Mouse (Mus musculus) 416B (cell line): ENCODE data around the gene Fkbp10.

ENCODE experiments used
- DNase-seq: peaks from one replicate; pipeline ENCODE4 v3.0.0; 2011; ENCODE audit warnings: low read depth

The Fkbp10 gene

DNA sequence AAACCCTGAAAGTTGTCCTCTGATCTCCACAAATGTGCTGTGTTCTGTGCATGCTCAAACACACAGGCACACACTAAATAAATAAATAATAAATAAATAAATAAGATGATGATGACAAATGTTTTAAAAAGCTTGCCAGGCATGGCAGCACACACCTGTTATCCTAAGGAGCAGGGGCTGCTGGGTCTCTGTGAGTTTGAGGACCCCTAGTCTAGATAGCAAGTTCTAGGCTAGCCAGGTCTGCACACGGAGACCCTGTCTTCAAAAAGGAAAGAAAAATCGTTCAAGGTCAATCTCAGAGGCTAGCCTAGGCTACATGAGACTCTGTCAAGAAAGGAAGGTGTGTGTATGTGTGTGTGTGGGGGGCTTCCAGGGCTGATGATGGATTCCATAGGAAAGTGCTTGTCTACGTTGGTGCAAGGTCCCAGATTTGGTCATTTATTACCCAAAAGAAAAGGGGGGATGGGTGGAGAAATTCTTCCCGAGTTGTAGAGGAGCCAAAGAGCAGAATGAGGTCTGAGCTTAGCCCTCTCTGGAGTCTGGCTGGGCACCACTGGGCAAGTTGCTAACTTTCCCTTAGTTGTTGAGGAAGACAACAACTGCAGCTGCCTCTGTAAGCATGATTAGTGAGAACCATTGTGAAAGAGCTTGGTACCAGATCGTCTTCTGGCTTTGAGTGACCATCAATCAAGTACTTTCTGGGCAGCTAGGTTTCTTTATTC lies 21.0 kb upstream of the Fkbp10 start:
- DNase-seq: peak; percentile 31

DNA sequence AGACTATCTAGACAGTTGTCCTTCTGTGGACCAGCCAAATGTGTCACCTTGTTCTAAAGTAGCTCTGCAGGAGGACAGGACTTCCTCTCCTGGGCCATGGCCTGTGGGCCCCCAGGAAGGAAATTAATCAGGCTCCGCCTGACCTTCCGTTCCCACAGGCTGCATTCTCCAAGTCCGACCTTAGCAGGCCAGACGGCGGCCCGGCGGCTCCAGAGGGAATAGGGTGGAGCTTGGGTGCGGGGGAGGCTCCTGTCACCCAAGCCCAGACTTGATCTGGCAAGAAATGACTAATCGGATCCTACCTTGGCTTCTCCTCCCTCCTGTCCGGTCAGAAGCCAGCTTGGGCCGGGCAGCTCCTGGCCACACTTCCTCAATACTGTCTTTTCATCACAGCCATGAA lies 20.3 kb upstream of the Fkbp10 start:
- peak; percentile 77 for DNase-seq

DNA sequence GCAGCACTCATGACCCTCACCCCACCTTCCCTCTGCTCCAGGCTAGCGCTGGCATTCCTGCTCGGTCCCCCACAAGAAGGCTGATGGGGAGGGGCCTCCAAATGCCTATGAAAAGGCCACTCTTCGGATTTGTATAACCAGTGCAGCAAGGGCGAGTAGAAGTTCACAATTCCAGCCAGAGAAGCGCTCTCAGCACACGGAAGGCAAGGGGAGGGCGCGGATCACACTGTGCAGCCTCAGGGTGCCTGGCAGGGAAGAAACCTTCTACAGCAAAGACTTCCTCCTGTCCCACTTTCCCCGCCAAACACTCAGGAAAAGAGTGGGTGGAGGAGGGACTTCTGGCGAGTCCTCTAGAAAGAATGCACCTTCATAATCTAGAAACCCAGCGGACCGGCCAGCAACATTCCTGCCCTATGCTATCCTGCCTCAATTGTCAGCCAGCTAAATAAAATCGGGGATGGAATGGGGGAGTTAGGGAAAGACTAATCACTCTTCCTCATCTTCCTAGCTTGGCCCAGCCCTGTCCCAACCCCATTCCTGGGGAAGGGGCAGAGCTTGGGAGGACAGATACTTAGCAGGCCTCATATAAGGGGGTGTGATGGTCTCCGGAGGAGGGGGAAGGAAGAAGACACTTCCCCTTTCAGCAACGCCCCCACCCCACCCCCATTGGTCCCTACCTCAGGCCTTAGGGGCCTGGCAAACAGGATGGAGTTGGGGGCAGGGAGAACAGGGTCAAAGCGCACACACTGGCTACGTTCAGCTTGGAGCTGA lies 19.5 kb upstream of the Fkbp10 start:
- no peak for DNase-seq

DNA sequence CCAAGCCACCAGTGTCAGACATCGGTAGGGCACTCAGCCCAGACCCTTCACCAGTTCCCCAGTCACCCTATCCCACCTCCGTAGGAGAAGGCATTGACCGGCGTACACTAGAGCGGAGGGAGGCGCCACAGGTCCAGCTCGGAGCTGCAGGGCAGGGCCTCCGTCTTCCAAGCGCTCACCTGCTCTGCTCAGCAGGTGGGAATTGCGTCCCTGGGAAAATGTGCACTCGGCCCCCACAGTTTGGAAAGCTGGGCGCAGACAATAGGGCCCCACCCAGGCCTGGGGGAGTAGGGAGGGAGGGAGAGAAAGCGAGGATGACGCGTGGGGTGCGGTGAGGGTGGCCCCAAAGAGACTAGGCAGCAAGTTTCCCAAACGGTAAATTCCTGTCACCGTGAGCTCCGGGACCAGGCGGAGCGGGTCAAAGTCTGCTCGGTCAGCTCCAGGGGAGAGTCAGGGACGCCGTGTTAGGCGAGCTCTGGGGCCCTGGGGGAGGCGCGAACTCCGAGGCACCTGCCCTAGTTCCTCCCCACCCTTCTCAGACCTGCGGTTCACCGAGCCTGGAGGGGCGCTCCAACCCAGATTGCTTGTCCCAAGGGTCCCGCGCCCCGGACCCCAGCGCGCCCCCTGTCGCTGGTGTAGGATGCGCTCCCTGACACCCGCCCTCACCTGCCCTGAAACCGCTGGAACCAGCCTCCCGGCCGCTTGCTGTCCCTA lies 18.5 kb upstream of the Fkbp10 start:
- no peak for DNase-seq

DNA sequence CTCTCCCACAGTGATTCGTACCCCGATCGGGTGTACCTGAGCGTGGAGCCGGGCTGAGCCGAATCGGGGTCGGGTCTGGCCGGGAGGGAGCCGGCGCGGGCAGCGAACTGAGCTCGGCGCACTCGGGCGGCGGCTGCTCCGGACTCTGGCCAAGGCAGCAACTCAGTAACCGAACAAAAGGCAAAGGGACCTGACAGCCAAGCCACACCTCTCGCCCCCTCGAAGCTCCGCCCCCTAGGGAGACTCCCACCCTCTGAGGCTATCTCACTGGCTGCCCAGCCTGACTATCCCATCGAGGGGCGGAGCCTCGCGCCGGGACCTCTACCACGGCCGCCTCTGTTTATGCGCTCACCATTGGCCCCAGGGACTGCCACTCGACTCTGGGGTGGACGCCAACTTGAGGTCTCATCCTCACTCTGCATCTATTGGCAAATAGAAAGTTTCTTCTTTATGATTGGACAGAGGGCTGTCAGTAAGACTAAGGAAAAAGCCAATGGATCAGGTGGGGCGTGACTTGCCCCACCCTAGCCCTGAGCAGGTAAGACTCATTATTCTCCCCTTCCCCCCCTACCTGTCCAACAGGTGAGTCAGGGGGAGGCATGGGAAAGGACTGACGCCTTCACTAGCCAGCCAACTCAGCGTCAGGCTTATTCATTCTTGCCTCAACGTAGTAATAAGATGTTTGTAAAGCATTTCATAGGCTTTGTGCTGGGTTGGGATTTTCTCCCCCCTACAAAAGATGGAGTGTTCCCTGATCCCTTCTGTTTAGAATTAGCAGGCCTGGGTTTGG lies 17.7 kb upstream of the Fkbp10 start, which contains the start of gene Jup:
Gene Jup (minus strand): TSS at position 164 of the 790 bp plus-strand sequence.
- DNase-seq: no peak

DNA sequence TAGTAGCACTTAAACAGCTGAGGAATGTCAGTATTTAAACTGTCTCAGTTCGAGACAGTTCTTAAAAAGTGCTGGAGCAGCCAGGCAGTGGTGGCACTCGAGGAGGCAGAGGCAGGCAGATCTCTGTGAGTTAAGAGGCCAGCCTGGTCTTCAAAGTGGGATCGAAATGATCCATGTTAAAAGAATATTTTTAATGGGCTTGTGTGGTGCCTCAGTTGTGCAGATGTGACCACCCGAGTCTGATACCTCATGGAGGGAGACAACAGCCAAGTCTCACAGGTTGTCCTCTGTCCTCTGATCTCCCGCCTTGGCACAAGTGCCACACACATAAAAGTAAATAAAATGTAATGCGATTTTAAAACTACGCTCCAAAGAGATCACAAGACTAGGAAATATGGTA lies 17.0 kb upstream of the Fkbp10 start:
- no peak for DNase-seq

DNA sequence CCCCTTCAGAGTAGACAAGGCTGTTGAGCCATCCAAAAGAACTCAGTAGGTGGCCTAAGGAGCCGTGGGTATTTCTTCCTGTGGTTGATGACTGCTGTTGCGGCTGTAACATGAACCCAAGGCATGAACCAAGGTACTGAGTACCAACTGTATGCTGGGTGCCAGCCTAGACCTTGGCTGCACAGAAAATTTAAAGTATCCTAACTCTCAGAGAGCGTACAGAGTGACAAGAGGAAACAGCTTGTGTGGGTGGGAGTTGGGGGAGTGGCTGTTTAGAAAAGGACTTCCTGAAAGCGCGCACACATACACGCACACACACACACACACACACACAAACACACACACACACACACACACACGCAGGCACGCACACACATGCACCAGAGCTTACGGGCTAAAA lies 16.2 kb upstream of the Fkbp10 start:
- peak; percentile 92 for DNase-seq

DNA sequence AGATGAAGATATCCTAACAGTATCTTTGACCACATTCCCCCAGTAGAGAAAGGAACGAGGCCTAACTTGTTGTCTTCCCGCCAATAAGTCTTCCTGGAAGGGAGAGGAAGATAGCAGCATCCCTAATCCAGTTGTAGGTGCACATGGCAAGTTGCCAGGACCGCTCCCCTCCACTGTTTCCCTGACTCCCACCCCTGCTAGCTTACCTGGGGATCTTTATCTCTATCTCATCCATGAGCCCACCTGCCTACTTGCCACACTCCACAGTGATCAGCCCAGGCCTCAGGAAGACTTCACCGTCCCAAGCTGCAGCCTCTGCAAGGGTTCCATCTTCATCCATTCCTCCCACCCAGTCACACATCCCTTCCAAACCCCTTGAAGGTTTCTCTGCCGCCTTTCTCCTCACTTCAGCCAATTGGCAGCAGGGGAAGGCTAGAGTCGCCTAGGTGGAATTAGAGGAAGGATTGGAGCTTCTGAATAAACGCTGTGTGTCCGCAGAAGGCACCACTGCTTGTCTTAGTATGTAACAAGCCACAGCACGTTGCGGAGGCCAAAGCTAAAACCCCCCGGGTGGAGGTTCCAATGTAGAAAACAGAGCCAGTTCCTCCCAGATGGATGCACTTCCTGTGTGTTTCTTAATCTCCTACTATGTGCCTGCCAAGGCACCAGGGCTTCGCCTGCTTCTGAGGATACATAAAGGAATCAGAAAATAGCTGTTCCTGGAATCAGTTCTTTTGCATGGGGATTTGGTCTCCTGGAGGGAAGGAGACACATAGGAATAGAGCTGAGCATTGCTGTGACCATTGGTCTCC lies 15.6 kb upstream of the Fkbp10 start:
- DNase-seq: no peak

DNA sequence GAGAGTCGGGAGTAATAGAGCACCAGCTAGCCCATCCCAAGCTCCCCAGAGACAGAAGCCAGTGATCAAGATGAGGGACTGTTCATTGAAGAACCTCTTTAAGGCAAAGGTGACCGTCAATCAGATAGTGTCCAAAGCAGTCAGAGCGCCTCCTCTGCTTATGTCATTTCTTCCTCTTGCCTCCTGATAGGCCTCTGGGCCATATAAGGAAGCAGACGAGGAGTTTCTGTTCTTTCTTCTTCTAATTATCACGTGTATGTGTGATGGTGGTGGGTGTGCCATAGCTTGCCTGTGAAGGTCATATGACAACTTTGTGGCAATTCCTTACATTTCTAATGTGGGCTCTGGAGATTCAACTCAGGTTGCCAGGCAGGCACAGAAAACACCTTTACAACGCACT lies 14.7 kb upstream of the Fkbp10 start:
- peak; percentile 11 for DNase-seq

DNA sequence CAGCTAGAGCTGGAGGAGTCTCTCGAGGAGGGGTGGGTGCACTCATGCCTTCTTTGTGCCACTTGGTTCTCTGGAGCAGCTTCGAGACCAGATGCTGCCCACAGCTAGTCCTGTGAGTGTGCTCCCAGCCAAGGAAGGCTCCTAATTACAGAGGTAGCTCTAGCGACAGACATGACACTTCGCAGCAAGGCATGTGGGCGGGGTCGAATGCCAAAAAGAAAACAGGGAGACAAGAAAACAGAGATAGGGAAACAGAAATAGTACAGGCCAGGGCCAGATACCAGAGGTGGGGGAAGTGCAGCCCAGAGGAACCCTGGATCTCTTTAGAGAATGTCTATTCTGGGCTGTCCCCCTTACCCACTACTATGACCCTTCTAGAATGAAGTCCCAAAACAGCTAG lies 13.3 kb upstream of the Fkbp10 start:
- no peak for DNase-seq

DNA sequence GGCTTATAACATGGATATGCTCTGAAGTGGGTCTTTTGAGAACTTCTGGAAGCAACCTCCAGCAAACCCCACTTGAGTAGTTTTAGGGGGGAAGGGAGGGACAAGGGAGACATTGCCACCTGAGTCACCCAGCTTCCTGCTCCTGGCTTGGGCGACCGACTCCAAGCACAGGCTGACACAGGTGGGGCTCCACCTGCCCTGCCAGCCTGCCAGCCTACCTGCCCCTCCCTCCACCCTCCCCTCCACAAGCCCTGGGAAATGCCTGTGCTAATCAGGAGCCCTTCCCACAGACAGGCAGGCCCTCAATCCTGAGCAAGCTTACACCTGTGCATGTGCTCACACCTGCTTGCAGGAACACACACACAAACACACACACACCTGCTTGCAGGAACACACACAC lies 12.8 kb upstream of the Fkbp10 start:
- no peak for DNase-seq

DNA sequence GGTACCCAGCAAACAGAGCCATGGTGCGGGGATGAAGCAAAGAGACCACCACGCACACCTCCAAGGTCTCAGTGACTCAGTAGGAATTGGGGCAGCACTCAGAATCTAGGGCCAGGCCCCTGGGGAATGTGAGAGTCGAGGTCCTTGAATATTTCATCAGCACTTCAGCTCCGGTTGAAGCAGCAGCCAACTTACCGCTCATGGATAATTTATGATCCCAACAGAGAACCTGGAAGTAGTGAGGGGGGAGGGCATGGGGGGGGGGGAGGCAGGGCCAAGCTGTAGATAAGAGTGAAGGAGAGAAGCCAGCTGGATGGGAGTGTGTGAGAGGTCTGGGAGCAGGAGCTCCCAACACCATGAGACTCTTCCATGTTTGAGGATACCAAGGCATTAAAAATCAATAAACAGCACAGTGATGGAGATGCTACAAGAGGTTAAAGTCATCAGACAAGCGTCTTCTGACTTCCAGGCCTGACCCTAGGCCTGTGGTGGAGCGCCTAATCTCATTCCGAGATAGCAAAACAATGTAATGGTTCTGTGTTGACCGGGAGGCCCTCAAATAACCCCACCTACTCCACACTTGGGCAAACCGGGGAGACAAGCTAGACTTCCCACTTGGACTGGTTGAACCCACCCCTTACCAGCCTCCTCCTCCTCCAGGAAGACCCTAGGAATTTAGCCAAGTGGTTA lies 11.9 kb upstream of the Fkbp10 start:
- DNase-seq: no peak

DNA sequence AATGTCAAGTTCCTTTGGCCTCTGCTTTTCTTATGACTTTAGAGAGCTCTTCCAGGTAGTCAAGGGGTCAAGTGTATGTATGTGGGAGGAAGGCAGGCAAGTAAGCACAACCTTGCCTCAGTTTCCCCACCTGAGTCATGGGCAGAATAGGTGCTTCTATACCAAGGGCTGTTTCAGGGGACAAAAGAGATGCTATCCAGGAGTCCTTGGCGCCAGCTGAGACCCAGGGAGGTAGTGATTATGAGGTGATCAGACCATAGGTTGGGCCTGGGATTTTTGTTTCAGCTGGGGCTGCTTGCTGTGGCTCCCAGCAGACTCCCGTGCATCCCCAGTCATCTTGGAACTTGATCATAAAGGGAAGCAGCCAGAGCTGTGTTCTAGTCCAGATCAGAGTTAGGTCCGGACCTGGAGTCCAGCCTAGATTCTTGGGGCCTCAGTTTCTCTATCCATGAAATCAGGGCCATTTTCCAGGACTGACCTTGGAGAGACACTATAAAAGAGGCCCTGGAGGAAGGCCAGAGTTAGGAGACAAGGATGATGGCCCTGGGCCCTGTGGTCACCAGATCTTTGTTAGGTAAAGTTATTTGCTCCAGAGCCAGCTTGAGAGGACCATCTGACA lies 10.9 kb upstream of the Fkbp10 start:
- no peak for DNase-seq

DNA sequence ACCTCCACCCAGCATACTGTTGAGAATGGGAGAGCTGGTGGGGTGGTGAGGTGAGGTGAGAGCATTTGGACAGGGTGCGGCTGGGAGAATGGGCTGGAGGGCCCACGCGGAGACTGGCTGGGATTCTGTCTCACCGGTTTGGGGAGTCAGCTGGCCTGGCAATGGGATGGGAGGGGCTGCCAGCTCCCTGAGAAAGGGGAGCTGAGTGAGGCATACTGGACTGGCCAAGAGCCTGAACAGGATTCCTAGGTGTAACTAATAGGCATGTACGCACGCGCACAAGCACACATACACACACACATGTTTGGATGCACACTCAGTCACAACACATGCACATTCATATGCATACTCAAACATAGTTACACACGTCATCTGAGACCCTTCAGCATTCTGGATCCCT lies 9.2 kb upstream of the Fkbp10 start:
- no peak for DNase-seq

DNA sequence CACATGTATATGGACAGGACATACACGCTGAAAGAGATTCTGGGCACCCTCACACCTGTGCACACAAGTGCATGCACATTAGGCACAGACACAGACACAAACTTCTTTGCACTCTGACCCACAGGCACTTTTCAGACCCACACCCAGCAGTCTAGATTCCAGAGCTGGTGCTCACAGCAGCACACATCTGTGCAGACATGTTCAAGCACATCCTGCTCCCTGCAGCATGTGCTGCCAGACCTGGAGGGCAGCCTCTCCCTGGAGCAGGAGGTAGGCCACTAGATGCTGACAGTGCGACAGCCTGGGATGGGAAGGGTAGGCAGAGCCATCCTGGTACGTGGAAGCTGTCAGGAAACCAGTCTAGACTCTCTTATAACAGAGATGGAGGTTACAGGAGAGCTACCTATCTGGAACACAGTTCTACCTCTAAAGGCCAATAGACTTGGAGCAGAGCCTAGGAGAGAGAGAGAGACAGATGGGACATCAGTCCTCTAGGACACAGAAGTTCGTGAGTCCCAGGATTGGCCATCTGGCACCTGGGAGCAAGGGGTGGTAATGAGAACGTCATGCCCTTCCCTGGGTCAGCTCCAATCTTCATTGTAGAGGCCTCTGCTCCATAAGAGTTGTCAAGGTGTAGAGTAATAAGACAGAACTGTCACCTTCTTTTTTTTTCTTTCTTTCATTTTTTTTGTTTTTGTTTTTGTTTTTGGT lies 8.3 kb upstream of the Fkbp10 start:
- DNase-seq: no peak

DNA sequence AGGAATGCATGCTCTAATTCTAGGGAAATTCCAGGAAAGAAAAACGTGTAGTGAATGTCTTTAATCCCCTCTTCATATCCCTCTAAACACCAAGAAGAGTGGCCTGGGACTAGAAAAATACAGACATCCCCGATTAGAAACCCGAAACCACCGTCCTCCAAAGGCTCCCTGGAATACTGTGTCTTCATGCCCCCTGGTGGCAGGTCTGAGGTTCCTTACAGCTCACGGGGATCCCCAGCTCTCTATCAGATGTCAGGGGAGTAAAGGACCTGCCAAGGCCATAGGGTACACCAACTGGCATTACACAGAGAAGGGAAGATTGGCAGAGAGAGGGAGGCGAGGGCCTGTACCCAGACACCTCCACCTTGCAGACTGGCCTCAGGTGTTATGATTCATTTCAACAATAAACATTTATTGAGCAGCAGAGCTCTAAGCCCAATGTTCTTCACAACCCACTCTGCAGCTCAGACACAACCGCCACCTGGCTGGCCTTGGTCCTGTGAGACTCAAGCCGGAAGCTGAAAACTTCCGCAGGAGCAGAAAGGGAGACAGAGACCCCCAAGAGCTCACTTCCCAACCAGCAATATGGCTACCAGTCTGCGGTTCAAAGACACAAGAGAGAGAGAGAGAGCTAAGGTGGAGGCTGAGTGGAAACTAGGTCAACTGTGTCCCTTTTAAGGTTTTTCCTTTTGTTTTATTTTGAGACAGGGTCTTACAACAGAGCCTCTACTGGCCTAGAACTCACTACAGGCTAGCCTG lies 7.2 kb upstream of the Fkbp10 start:
- peak; percentile 73 for DNase-seq

DNA sequence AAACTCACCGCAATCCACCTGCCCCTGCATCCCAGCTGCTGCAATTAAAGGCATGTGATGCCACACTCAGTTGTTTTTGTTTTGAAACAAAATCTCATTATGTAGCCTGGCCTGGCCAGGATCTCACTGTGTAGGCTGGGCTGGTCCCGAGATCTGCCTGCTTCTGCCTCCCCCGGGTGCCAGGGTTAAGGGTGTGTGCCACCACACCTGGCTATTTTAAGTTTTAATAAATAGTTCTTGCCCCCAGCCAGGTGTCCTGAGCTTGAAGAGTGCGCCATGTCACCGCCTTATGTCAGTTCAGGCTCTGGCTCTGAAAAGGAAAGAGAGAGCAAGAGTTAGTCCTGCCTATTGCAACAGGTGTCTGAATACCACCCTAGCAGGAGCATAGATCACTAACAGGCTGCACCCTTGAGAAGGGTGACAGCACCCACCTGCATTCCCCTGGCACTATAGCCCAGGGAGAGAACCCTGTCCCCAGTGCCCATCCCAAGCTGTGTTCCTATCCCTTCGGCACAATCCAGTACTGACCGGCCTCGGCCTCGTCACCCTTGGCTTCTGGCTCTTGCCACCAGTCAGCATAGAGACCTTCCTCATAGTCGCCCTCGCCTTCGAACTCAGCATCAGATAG lies 6.5 kb upstream of the Fkbp10 start:
- DNase-seq: no peak

DNA sequence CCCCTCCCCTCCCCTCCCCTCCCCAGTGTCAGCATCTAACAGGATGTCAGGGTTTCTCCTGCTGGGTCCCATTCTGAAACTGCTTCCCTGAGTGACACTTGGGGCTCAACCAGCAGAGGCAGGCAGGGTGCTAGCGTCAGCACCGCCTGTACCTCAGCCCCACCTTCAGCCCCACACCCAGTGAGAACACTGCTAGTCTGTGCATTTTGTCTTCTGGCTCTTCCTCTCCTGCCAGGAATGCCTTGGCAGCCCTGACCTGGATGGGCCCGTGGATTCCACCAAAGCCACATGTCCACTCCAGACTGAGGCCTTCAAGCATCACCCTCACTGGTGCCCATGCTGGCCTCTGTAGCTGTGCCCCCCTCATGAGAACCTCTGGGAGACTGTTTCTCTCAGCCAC lies 5.8 kb upstream of the Fkbp10 start:
- no peak for DNase-seq
